Comparison of ENCODE assay signal across 8 mouse cellular contexts in the genomic region with DNA sequence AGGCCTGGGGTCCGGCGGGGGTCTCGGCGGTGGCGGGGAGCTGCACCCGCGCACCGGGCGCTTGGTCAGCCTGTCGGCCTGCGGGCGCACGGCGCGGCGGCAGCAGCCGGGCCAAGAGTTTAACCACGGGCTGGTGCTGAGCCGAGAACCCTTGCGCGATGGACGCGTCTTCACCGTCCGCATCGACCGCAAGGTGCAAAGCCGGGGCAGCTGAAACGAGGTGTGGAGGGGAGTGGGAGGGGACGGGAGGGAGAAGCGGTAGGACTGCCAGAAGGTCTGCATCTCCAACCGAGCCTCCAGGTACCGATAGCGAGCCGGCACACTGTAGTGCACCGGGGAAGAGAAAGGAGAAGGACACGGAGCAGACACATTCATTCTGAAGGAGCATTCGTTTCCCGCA. TPM values are rescaled to one million over a fixed set of nuclear protein-coding genes. Genes with fewer than 3 reads are reported as not detected.
DNase-seq lines count a peak whose midpoint lies in the region; ATAC-seq and TF ChIP-seq lines count a peak whose summit lies in the region.

No protein-coding gene starts in this region.

- peak overlapping the region; percentile 72 for H3K4me3 ChIP-seq in layer of hippocampus, adult 2 months
- H3K4me3 ChIP-seq in bone marrow, adult 2 months (replicated peaks; ENCODE audit: control insufficient read depth, low read depth, low read length) = peak overlapping the region; percentile 88
- H3K4me3 ChIP-seq in forebrain, postnatal 0 days (ENCODE audit: low read depth, low read length) = peak overlapping the region; percentile 82
- H3K4me3 ChIP-seq in liver, postnatal 0 days (ENCODE audit: low read depth, low read length) = peak overlapping the region; percentile 93

- peaks cover 37% of the 10 kb centered on the region for H3K36me3 ChIP-seq in forebrain, postnatal 0 days (ENCODE audit: insufficient read depth)
- peaks cover 27% of the 10 kb centered on the region for H3K36me3 ChIP-seq in liver, postnatal 0 days (replicated peaks; ENCODE audit: insufficient read depth, low read length)

- TF ChIP-seq POLR2A in bone marrow, adult 2 months (IDR thresholded peaks at IDR 0.05; ENCODE audit: borderline replicate concordance, control insufficient read depth, low read depth, low read length) = no peak

- no peak for TF ChIP-seq CTCF in layer of hippocampus, adult 2 months (conservative IDR thresholded peaks at IDR 0.05)
- TF ChIP-seq CTCF in bone marrow, adult 2 months (IDR thresholded peaks at IDR 0.05; ENCODE audit: control insufficient read depth, insufficient read depth, low read length) = no peak
- no peak for TF ChIP-seq CTCF in forebrain, postnatal 0 days (IDR thresholded peaks at IDR 0.05; ENCODE audit: low read depth)
- no peak for TF ChIP-seq CTCF in liver, postnatal 0 days (IDR thresholded peaks at IDR 0.05; ENCODE audit: low read depth)

- WGBS in bone marrow, adult 2 months = under 1% methylated on average over 39 of the region's 39 CpGs
- under 1% methylated on average over 36 of the region's 39 CpGs for WGBS in forebrain, postnatal 0 days
- WGBS in liver, postnatal 0 days (ENCODE audit: insufficient replicate concordance) = 7% methylated on average over 33 of the region's 39 CpGs

- no peaks in the 10 kb centered on the region for H3K9me3 ChIP-seq in forebrain, postnatal 0 days (ENCODE audit: low read length)
- no peaks in the 10 kb centered on the region for H3K9me3 ChIP-seq in liver, postnatal 0 days (ENCODE audit: low read length)

- no peaks in the 10 kb centered on the region; the same call in 1 of the 2 replicates for H3K4me1 ChIP-seq in bone marrow, adult 2 months (ENCODE audit: control insufficient read depth, insufficient read depth, low read length)
- peaks cover 14% of the 10 kb centered on the region for H3K4me1 ChIP-seq in forebrain, postnatal 0 days (ENCODE audit: insufficient read depth)
- H3K4me1 ChIP-seq in liver, postnatal 0 days (ENCODE audit: insufficient read depth) = peaks cover 21% of the 10 kb centered on the region

- ATAC-seq in forebrain, postnatal 0 days = no peak
- ATAC-seq in liver, postnatal 0 days = peak; percentile 16
- ATAC-seq in granulocyte monocyte progenitor cell, adult 5-6 weeks (replicated peaks; ENCODE audit: poor library complexity, severe bottlenecking) = no peak

- no peaks in the 10 kb centered on the region for H3K27me3 ChIP-seq in forebrain, postnatal 0 days (ENCODE audit: insufficient read depth, low read length)
- 0 out of 2 replicates have a peak, but pooled peaks cover 7% of the 10 kb centered on the region for H3K27me3 ChIP-seq in liver, postnatal 0 days (ENCODE audit: insufficient read depth, low read length)

- H3K4me2 ChIP-seq in forebrain, postnatal 0 days (ENCODE audit: low read depth) = peak overlapping the region; percentile 89
- peak overlapping the region; percentile 99 for H3K4me2 ChIP-seq in liver, postnatal 0 days (ENCODE audit: low read depth, low read length)

- TF ChIP-seq EP300 in liver, postnatal 0 days (IDR thresholded peaks at IDR 0.05; ENCODE audit: low read depth) = no peak

- peak overlapping the region; percentile 94 for H3K27ac ChIP-seq in layer of hippocampus, adult 2 months
- H3K27ac ChIP-seq in bone marrow, adult 2 months (ENCODE audit: control insufficient read depth, insufficient read depth, low read depth, low read length, poor library complexity) = peak overlapping the region; percentile 73
- H3K27ac ChIP-seq in forebrain, postnatal 0 days (ENCODE audit: low read depth, low read length) = peak overlapping the region; percentile 91
- peak overlapping the region; percentile 99 for H3K27ac ChIP-seq in liver, postnatal 0 days (ENCODE audit: low read depth)

- no peak for DNase-seq in layer of hippocampus, adult 2 months (ENCODE audit: low spot score in 2 of 2)
- no peak for DNase-seq in layer of hippocampus, postnatal 25 days (ENCODE audit: extremely low spot score in 1 of 2, low spot score in 1 of 2)
- peak; percentile 26 for DNase-seq in forebrain, postnatal 0 days
- DNase-seq in liver, postnatal 0 days = peak; percentile 46
- no peak for DNase-seq in ovary, postnatal 36 days (ENCODE audit: low spot score)
- DNase-seq in adrenal gland, postnatal 14 days = no peak

- H3K9ac ChIP-seq in forebrain, postnatal 0 days = peak overlapping the region; percentile 74
- peak overlapping the region; percentile 87 for H3K9ac ChIP-seq in liver, postnatal 0 days (replicated peaks)

RNA-seq across cellular contexts. Expression of a gene that starts 1.1 kb away (rescaled TPM):
- 100 to 1,000 TPM; 122 to 125 TPM for total RNA-seq in layer of hippocampus, adult 2 months (2021)
- 100 to 1,000 TPM; 108 to 109 TPM for total RNA-seq in layer of hippocampus, postnatal 25 days (2021)
- polyA plus RNA-seq in bone marrow, adult 2 months (2011; ENCODE audit: insufficient read depth, insufficient read length, low replicate concordance, missing spikeins) = 25.7 and 38.2 TPM in 2 replicates
- total RNA-seq in forebrain, postnatal 0 days (2014; rRNA removed) = 97.4 and 155 TPM in 2 replicates
- polyA plus RNA-seq in forebrain, postnatal 0 days (2015; fragmentation: Nextera tagmentation; extraction: Ambion mirVana) = 15.6 and 18.2 TPM in 2 replicates
- 1.0 and 1.4 TPM in 2 replicates for polyA plus RNA-seq in liver, postnatal 0 days (2015; fragmentation: Nextera tagmentation; extraction: Ambion mirVana)
- 32.0 and 38.9 TPM in 2 replicates for total RNA-seq in granulocyte monocyte progenitor cell, adult 5-6 weeks (2014; fragmentation: Nextera tagmentation)
- total RNA-seq in granulocyte monocyte progenitor cell, adult 5-6 weeks (2017) = 20.7 and 27.5 TPM in 2 replicates
- 45.9 and 48.8 TPM in 2 replicates for total RNA-seq in adrenal gland, postnatal 14 days (2021)

RNA-seq across cellular contexts. Expression of a gene that starts 1.2 kb away (rescaled TPM):
- total RNA-seq in layer of hippocampus, adult 2 months (2021) = 1 to 10 TPM in 1 of 2 experiments, under 1 TPM in 1; 0.64 to 1.0 TPM
- 1 to 10 TPM in 1 of 2 experiments, under 1 TPM in 1; 0.62 to 1.8 TPM for total RNA-seq in layer of hippocampus, postnatal 25 days (2021)
- polyA plus RNA-seq in bone marrow, adult 2 months (2011; ENCODE audit: insufficient read depth, insufficient read length, low replicate concordance, missing spikeins) = 2.7 and 5.6 TPM in 2 replicates
- total RNA-seq in forebrain, postnatal 0 days (2014; rRNA removed) = 9.2 and 10.5 TPM in 2 replicates
- 10.6 and 11.4 TPM in 2 replicates for polyA plus RNA-seq in forebrain, postnatal 0 days (2015; fragmentation: Nextera tagmentation; extraction: Ambion mirVana)
- 0.90 and 1.2 TPM in 2 replicates for polyA plus RNA-seq in liver, postnatal 0 days (2015; fragmentation: Nextera tagmentation; extraction: Ambion mirVana)
- total RNA-seq in granulocyte monocyte progenitor cell, adult 5-6 weeks (2014; fragmentation: Nextera tagmentation) = 1.3 and 3.5 TPM in 2 replicates
- total RNA-seq in granulocyte monocyte progenitor cell, adult 5-6 weeks (2017) = 3.6 and 6.4 TPM in 2 replicates
- total RNA-seq in adrenal gland, postnatal 14 days (2021) = 1.8 and 2.1 TPM in 2 replicates

RNA-seq across cellular contexts. Expression of a gene that starts 6.7 kb away (rescaled TPM):
- not detected for total RNA-seq in layer of hippocampus, adult 2 months (2021)
- under 1 TPM; 0.12 to 0.19 TPM for total RNA-seq in layer of hippocampus, postnatal 25 days (2021)
- polyA plus RNA-seq in bone marrow, adult 2 months (2011; ENCODE audit: insufficient read depth, insufficient read length, low replicate concordance, missing spikeins) = 63.5 and 179 TPM in 2 replicates
- 0.90 TPM in 1 of 2 replicates, not detected in the other for total RNA-seq in forebrain, postnatal 0 days (2014; rRNA removed)
- polyA plus RNA-seq in forebrain, postnatal 0 days (2015; fragmentation: Nextera tagmentation; extraction: Ambion mirVana) = 0.26 and 0.48 TPM in 2 replicates
- polyA plus RNA-seq in liver, postnatal 0 days (2015; fragmentation: Nextera tagmentation; extraction: Ambion mirVana) = 6.5 and 7.1 TPM in 2 replicates
- total RNA-seq in granulocyte monocyte progenitor cell, adult 5-6 weeks (2014; fragmentation: Nextera tagmentation) = 52.4 and 65.1 TPM in 2 replicates
- total RNA-seq in granulocyte monocyte progenitor cell, adult 5-6 weeks (2017) = 47.0 and 50.7 TPM in 2 replicates
- total RNA-seq in adrenal gland, postnatal 14 days (2021) = 2.1 and 14.4 TPM in 2 replicates

RNA-seq across cellular contexts. Expression of a gene that starts 11.7 kb away (rescaled TPM):
- 10 to 100 TPM; 35.6 to 41.5 TPM for total RNA-seq in layer of hippocampus, adult 2 months (2021)
- 10 to 100 TPM; 26.8 to 32.6 TPM for total RNA-seq in layer of hippocampus, postnatal 25 days (2021)
- polyA plus RNA-seq in bone marrow, adult 2 months (2011; ENCODE audit: insufficient read depth, insufficient read length, low replicate concordance, missing spikeins) = 120 and 203 TPM in 2 replicates
- total RNA-seq in forebrain, postnatal 0 days (2014; rRNA removed) = 44.4 and 48.0 TPM in 2 replicates
- 64.9 and 67.1 TPM in 2 replicates for polyA plus RNA-seq in forebrain, postnatal 0 days (2015; fragmentation: Nextera tagmentation; extraction: Ambion mirVana)
- polyA plus RNA-seq in liver, postnatal 0 days (2015; fragmentation: Nextera tagmentation; extraction: Ambion mirVana) = 46.1 and 48.9 TPM in 2 replicates
- total RNA-seq in granulocyte monocyte progenitor cell, adult 5-6 weeks (2014; fragmentation: Nextera tagmentation) = 71.5 and 99.8 TPM in 2 replicates
- total RNA-seq in granulocyte monocyte progenitor cell, adult 5-6 weeks (2017) = 47.1 and 58.2 TPM in 2 replicates
- 52.3 and 57.3 TPM in 2 replicates for total RNA-seq in adrenal gland, postnatal 14 days (2021)

RNA-seq across cellular contexts. Expression of a gene that starts 19.8 kb away (rescaled TPM):
- total RNA-seq in layer of hippocampus, adult 2 months (2021) = 100 to 1,000 TPM; 413 to 441 TPM
- total RNA-seq in layer of hippocampus, postnatal 25 days (2021) = 100 to 1,000 TPM; 426 to 481 TPM
- 378 and 387 TPM in 2 replicates for polyA plus RNA-seq in bone marrow, adult 2 months (2011; ENCODE audit: insufficient read depth, insufficient read length, low replicate concordance, missing spikeins)
- 489 and 520 TPM in 2 replicates for total RNA-seq in forebrain, postnatal 0 days (2014; rRNA removed)
- polyA plus RNA-seq in forebrain, postnatal 0 days (2015; fragmentation: Nextera tagmentation; extraction: Ambion mirVana) = 1,306 and 1,372 TPM in 2 replicates
- 872 and 914 TPM in 2 replicates for polyA plus RNA-seq in liver, postnatal 0 days (2015; fragmentation: Nextera tagmentation; extraction: Ambion mirVana)
- 1,453 and 1,476 TPM in 2 replicates for total RNA-seq in granulocyte monocyte progenitor cell, adult 5-6 weeks (2014; fragmentation: Nextera tagmentation)
- 890 and 976 TPM in 2 replicates for total RNA-seq in granulocyte monocyte progenitor cell, adult 5-6 weeks (2017)
- 616 and 636 TPM in 2 replicates for total RNA-seq in adrenal gland, postnatal 14 days (2021)

Comparison
In these comparisons a context has a peak if more than half of its experiments do, and no peak if none do; other contexts are left out.
1. DNase-seq: peak in forebrain, postnatal 0 days (single experiment) and liver, postnatal 0 days (single experiment); none in layer of hippocampus, adult 2 months (0 of 2), layer of hippocampus, postnatal 25 days (0 of 2), ovary, postnatal 36 days (single experiment) and adrenal gland, postnatal 14 days (single experiment).
2. Peak in every context shown above with its lines, with median percentiles within 50 percentile points of each other: H3K27ac ChIP-seq and H3K4me3 ChIP-seq.